Mouse (Mus musculus): Measurements from ENCODE around the gene Isl1. TPM values are rescaled to one million over a fixed set of nuclear protein-coding genes. Genes with fewer than 3 reads are reported as not detected.

Gene Isl1
- polyA plus RNA-seq, 1 experiment, result not detected

DNA sequence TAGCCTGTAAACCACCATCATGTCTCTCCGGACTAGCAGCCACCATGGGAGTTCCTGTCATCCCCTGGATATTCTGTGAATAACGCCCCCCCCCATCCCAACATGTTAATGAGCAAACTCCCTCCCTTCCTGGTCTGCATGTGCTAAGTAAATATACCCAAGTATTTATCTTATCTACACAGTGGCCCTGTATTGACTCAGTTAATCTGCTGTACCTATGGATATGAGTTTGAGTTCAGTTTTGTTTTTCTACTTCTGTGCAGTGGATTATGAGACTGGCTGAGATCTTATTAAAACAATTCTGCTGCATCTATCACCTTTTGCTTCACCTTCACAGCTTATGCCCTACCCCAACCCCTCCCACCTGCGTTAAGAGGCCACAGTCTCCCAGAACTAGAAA lies 7.8 kb downstream of the Isl1 start:
- Histone ChIP-seq H3K4me1 (ENCODE audit: control insufficient read depth, insufficient read depth, insufficient read length, low read length) (no peaks in the 10 kb centered on the region), H3K4me3 (ENCODE audit: insufficient read depth, low read depth, low read length) (no peak overlapping the region), H3K27ac (replicated peaks; ENCODE audit: low read depth, low read length) (no peak overlapping the region)

DNA sequence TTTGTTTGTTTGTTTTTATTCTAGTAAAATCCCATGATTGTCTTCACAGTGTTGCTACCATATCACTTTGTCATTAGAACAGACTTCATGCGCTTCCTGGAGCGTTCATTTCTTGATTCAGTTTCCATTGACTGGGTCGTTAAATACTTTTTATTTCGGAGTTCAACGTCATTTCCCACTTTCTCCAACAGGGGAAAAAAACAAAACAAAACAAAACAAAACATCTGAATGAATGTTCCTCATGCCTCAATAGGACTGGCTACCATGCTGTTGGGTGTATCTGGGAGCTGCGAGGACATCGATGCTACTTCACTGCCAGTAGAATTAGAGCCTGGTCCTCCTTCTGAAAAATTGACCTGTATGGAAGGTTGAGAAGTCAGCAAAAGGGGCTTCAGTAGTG lies 10.2 kb downstream of the Isl1 start:
- Histone ChIP-seq H3K4me1 (ENCODE audit: control insufficient read depth, insufficient read depth, insufficient read length, low read length) (no peaks in the 10 kb centered on the region), H3K4me3 (ENCODE audit: insufficient read depth, low read depth, low read length) (no peak overlapping the region), H3K27ac (replicated peaks; ENCODE audit: low read depth, low read length) (no peak overlapping the region)

DNA sequence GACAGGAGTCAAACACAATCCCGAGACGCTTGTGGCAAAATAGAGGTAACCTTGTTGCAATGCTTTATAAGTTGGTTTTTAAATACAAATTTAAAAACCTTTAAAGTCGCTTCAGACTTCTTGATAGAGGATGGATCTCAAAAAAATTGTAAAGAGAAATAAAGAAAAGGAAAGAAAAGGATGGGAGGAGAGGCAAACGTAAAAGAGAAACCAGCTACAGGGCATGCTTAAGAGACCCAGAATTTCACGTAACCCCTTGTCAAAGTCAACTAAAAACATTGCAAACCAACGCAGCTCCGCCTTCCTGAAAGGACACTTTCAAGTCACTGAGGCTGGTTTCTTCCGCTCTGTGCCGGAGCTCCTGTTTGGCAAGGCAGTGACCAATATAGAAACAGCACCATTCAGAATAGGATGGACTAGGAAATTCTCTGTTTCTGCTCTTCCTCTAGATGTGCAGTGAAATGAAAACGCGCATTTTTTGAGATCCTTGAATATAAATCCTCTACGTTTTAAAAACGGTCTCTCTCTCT lies 10.8 kb downstream of the Isl1 start:
- Histone ChIP-seq H3K4me3 (ENCODE audit: insufficient read depth, low read depth, low read length) (no peak overlapping the region), H3K27ac (replicated peaks; ENCODE audit: low read depth, low read length) (no peak overlapping the region), H3K4me1 (ENCODE audit: control insufficient read depth, insufficient read depth, insufficient read length, low read length) (no peaks in the 10 kb centered on the region)

DNA sequence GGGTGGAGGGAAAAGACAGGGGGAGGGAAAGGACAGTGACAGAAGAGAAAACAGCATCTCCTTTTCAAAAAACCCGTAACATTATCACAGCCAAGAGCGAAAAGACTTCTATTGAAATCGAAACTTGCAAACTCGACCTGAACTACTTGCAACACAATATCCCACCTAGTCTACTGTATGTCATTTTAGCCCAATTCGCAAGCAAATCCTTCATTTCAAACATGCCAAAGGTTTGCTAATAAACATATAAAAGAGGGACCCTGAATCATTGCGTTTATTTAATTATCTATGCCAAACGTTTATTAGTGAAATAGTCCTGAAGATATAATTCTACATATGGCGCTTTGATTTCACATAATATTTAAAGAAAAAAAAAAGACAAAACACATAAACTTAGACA lies 11.5 kb downstream of the Isl1 start:
- H3K27ac ChIP-seq (replicated peaks; ENCODE audit: low read depth, low read length), result no peak overlapping the region
- no peaks in the 10 kb centered on the region for H3K4me1 ChIP-seq (ENCODE audit: control insufficient read depth, insufficient read depth, insufficient read length, low read length)
- H3K4me3 ChIP-seq (ENCODE audit: insufficient read depth, low read depth, low read length), result no peak overlapping the region

DNA sequence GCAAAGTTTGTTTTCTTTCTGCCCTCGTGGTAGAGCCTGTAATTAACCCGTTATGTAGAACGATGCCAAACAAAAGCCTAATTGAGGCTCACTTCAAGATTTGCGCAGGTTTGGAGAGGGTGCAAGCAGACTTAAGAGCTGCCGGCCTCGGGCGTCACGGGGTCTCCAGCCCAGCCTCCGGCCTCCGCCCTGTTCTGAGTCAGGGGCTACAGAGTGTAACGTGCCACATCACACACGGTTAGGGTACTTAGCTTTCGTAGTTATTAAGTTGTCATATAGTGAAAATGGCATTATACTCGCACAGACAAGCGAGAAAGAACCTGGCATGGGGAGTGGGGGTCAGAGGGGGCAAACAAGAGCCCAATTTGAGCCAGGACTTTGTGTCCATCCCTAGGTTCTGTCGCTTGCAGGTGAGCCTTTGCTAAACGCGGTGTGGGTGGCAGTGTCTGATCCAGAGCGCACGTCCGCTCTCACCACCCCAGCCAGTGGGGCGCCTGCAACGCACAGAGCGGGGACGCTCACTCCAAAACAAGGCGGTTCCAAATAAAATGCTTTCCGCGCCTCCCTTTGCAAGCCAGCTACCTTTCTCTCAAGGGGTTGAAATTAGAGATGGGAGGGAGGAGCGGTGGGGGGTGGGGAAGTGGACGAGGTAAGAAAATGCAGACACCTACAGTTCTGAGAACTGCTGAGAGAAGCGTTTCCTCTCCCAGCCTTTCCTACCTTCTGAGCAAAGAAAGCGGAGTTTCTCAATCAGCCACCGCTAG lies 12.3 kb downstream of the Isl1 start:
- Histone ChIP-seq H3K4me3 (ENCODE audit: insufficient read depth, low read depth, low read length) (no peak overlapping the region), H3K4me1 (ENCODE audit: control insufficient read depth, insufficient read depth, insufficient read length, low read length) (no peaks in the 10 kb centered on the region), H3K27ac (replicated peaks; ENCODE audit: low read depth, low read length) (no peak overlapping the region)

DNA sequence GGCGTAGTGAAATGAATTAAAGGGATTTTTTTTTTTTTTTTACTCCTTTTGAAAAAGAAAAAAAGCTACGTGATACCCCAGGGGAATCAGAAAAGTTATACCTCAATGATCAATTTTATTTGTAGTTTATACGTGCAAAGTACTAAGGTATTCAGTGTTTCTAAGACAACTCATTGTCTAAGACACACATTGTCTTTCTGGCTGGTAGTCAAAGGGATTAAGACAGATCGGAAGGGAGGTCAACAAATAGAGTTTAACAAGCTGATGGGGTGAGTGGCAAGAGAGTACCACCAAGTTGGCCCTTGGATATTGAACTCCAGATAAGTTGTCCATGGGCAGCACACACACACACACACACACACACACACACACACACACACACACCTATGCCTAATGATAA lies 14.1 kb downstream of the Isl1 start:
- Histone ChIP-seq H3K27ac (replicated peaks; ENCODE audit: low read depth, low read length) (no peak overlapping the region), H3K4me1 (ENCODE audit: control insufficient read depth, insufficient read depth, insufficient read length, low read length) (no peaks in the 10 kb centered on the region), H3K4me3 (ENCODE audit: insufficient read depth, low read depth, low read length) (no peak overlapping the region)

DNA sequence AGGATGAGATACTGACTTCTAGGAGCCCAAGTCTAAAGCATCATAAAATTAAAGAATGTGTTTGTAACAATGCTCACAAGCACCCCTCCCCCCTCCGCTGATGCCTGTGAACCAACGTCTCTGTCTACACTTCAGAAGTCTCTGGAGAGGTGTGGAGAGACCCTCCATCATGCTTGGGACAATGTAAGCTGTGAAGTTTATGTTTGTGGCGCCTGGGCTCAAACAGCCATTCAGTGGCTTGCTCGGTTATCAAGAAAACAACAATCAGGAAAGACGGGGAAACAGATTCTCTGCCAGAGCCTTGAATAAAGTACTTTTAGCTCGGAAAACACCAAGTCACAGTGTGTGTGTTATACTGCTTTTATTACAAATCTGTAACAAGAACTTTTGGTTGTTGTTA lies 14.8 kb downstream of the Isl1 start:
- Histone ChIP-seq H3K4me3 (ENCODE audit: insufficient read depth, low read depth, low read length) (no peak overlapping the region), H3K27ac (replicated peaks; ENCODE audit: low read depth, low read length) (no peak overlapping the region)

DNA sequence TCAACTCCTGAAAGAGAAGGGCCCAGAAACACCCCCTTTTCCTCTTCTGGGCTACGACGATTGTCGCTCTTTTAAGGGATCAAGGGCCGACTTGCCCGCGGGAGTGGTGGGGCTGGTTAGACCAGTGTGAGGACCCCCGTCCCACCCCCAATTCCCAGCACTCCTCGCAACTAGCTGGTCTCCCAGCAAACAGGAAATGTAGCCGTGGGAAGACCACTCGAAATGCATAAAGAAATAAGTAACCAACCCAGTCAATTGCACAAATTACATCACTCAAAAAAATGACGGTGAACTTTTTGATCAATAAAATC lies 15.4 kb downstream of the Isl1 start:
- H3K27ac ChIP-seq (replicated peaks; ENCODE audit: low read depth, low read length), result no peak overlapping the region
- H3K4me1 ChIP-seq (ENCODE audit: control insufficient read depth, insufficient read depth, insufficient read length, low read length), result no peaks in the 10 kb centered on the region
- H3K4me3 ChIP-seq (ENCODE audit: insufficient read depth, low read depth, low read length), result no peak overlapping the region

More for the DNA sequence above, 14.8 kb downstream of the Isl1 start:
- H3K4me1 ChIP-seq (ENCODE audit: control insufficient read depth, insufficient read depth, insufficient read length, low read length), result no peaks in the 10 kb centered on the region

DNA sequence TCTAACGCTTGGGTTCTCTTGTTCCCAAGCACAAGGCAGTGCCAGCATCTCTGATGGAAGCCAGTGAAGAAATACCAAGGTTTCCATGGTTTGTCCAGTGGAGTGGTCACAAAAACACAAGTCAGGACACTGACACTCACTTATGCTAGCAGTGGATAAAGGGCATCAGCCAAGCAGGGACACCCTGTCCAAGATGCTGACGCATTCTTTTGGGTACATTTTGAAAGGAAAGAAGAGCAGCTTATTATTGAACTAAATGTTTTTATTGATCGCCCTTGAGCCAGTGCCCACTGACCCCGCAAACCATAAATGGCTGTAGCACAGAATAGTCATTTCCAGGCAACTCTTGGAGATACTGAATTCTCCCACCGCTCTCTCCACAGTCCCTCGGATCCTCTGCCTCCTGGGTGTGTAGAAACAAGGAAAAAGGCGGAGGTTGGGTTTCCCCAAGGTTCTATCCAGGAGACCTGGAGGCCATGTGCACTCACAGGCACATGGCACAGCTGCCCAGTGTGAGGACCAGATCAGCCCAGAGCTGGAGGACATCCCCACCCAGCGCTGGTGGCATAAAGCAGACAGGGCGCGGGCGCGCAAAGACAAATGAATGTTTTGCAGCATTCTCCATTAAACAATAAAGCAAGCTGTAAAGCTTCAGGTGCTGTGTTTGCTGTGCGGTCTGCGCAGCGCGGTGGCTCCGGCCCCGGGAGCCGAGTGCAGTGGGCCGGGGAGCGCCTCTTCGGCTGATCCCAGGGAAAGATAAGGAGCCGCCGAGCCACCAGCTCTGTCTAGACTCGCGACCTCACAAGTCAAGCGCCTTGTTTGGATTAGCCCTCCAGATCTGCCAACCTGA lies 16.0 kb downstream of the Isl1 start:
- Histone ChIP-seq H3K4me3 (ENCODE audit: insufficient read depth, low read depth, low read length) (no peak overlapping the region), H3K27ac (replicated peaks; ENCODE audit: low read depth, low read length) (no peak overlapping the region), H3K4me1 (ENCODE audit: control insufficient read depth, insufficient read depth, insufficient read length, low read length) (no peaks in the 10 kb centered on the region)

DNA sequence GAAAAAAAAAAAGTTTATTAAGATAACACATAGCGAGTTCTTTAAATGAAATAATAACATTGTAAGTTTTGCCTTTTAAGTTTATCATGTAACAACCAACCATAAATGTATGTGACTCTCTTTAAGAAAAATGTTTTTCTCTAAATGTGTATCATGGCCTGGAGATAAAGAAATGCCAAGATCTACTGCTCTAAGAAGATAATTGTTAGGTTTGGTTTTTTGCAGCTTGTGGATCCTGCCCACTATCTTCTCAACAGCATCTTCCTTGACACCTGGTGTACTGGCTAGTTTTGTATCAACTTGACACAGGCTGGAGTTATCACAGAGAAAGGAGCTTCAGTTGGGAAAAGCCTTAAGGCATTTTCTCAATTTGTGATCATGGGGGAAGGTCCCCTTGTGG lies 19.8 kb downstream of the Isl1 start:
- Histone ChIP-seq H3K27ac (replicated peaks; ENCODE audit: low read depth, low read length) (no peak overlapping the region), H3K4me3 (ENCODE audit: insufficient read depth, low read depth, low read length) (no peak overlapping the region), H3K4me1 (ENCODE audit: control insufficient read depth, insufficient read depth, insufficient read length, low read length) (no peaks in the 10 kb centered on the region)

DNA sequence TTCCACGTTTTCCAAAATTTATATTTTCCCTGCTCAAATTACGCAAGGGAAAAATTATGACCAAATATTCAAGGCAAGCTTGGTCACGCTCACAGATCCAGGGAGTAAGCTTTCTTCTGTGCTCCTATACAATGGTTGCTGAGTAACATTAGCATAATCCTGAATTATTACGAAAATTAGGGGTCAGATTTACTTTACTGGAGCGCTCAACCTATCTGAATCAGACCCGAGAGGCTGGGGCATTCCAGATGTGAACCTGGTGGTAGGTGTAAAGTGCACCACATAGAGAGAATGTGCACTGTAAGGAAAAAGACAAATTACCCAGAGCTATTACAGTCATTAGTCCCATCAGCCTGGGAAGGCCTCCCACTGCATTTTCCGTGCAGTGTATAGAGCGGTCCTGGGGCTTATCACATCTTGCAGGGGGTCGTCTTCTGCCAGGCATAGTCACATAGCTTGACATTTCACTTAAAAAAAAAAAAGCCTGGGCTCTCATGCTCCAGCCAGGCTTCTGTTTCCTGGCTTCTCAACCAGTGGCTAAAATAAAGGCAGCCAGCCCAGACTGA lies 30.2 kb downstream of the Isl1 start:
- no peaks in the 10 kb centered on the region for H3K4me1 ChIP-seq (ENCODE audit: control insufficient read depth, insufficient read depth, insufficient read length, low read length)
- no peak overlapping the region for H3K27ac ChIP-seq (replicated peaks; ENCODE audit: low read depth, low read length)
- no peak overlapping the region for H3K4me3 ChIP-seq (ENCODE audit: insufficient read depth, low read depth, low read length)
